Mouse (Mus musculus): ENCODE measurements around the gene Krt24. TPM values are rescaled to one million over a fixed set of nuclear protein-coding genes. Genes with fewer than 3 reads are reported as not detected.

Krt24 gene
- not detected for polyA plus RNA-seq (2012; fragmentation: generic; extraction: Trizol)

- Histone ChIP-seq H3K4me3 (no peak within 1 kb of the TSS), H3K36me3 (ENCODE audit: control insufficient read depth, insufficient read depth) (no peaks in the 10 kb centered on the region), H3K79me2 (ENCODE audit: control insufficient read depth, insufficient read depth) (no peaks in the 10 kb centered on the region), H3ac (ENCODE audit: control insufficient read depth, insufficient read length) (no peak within 1 kb of the TSS), H3K27me3 (ENCODE audit: control insufficient read depth, insufficient read depth, insufficient read length) (peaks cover 51% of the 10 kb centered on the region), H3K4me2 (ENCODE audit: low read depth) (no peak within 1 kb of the TSS)
- TF ChIP-seq POLR2AphosphoS2 (IDR thresholded peaks at IDR 0.05; ENCODE audit: insufficient read length, low read depth), result no peak
- TF ChIP-seq CEBPB (IDR thresholded peaks at IDR 0.05; ENCODE audit: insufficient read depth, poor library complexity, severe bottlenecking), result no peak
- TF ChIP-seq MAX (IDR thresholded peaks at IDR 0.05; ENCODE audit: low read depth), result no peak
- TF ChIP-seq TCF3 (IDR thresholded peaks at IDR 0.05; ENCODE audit: insufficient read length, low read depth), result no peak
- no peak for TF ChIP-seq MYOD1 (IDR thresholded peaks at IDR 0.05; ENCODE audit: control insufficient read depth in 1 of 3, insufficient read length in 2 of 3, low read depth in 2 of 3)
- TF ChIP-seq REST (IDR thresholded peaks at IDR 0.05; ENCODE audit: insufficient read depth, insufficient read length), result no peak
- no peak for TF ChIP-seq TCF12 (IDR thresholded peaks at IDR 0.05; ENCODE audit: insufficient read depth, poor library complexity, severe bottlenecking)
- TF ChIP-seq POLR2A (IDR thresholded peaks at IDR 0.05; ENCODE audit: insufficient read length, low read depth), result no peak
- TF ChIP-seq E2F4 (IDR thresholded peaks at IDR 0.05; ENCODE audit: insufficient read depth), result no peak
- no peak for TF ChIP-seq SRF (IDR thresholded peaks at IDR 0.05; ENCODE audit: control insufficient read depth, insufficient read length, low read depth)
- no peak for TF ChIP-seq USF1 (IDR thresholded peaks at IDR 0.05; ENCODE audit: low read depth)
- TF ChIP-seq MYOG (IDR thresholded peaks at IDR 0.05; ENCODE audit: control insufficient read depth in 1 of 3, insufficient read depth in 1 of 3, insufficient read length in 2 of 3, low read depth in 2 of 3), result no peak
These were observed at the start of gene Krt24 for GRCm38 (mm10) chr11:99284833-99285312. Krt24 (minus strand) TSS chr11:99285262.

- TF ChIP-seq CEBPB (IDR thresholded peaks at IDR 0.05; ENCODE audit: insufficient read depth, poor library complexity, severe bottlenecking) (no peak), MYOG (IDR thresholded peaks at IDR 0.05; ENCODE audit: control insufficient read depth in 1 of 3, insufficient read depth in 1 of 3, insufficient read length in 2 of 3, low read depth in 2 of 3) (no peak), TCF12 (IDR thresholded peaks at IDR 0.05; ENCODE audit: insufficient read depth, poor library complexity, severe bottlenecking) (no peak), MAX (IDR thresholded peaks at IDR 0.05; ENCODE audit: low read depth) (no peak), MYOD1 (IDR thresholded peaks at IDR 0.05; ENCODE audit: control insufficient read depth in 1 of 3, insufficient read length in 2 of 3, low read depth in 2 of 3) (no peak), POLR2A (IDR thresholded peaks at IDR 0.05; ENCODE audit: insufficient read length, low read depth) (no peak), POLR2AphosphoS2 (IDR thresholded peaks at IDR 0.05; ENCODE audit: insufficient read length, low read depth) (no peak), USF1 (IDR thresholded peaks at IDR 0.05; ENCODE audit: low read depth) (no peak), REST (IDR thresholded peaks at IDR 0.05; ENCODE audit: insufficient read depth, insufficient read length) (no peak), SRF (IDR thresholded peaks at IDR 0.05; ENCODE audit: control insufficient read depth, insufficient read length, low read depth) (no peak), E2F4 (IDR thresholded peaks at IDR 0.05; ENCODE audit: insufficient read depth) (no peak), TCF3 (IDR thresholded peaks at IDR 0.05; ENCODE audit: insufficient read length, low read depth) (no peak)
- H3K27me3 ChIP-seq (ENCODE audit: control insufficient read depth, insufficient read depth, insufficient read length), result peaks cover 30% of the 10 kb centered on the region
- H3K79me2 ChIP-seq (ENCODE audit: control insufficient read depth, insufficient read depth), result no peaks in the 10 kb centered on the region
- no peaks in the 10 kb centered on the region for H3K36me3 ChIP-seq (ENCODE audit: control insufficient read depth, insufficient read depth)
- no peak overlapping the region for H3ac ChIP-seq (ENCODE audit: control insufficient read depth, insufficient read length)
- no peak overlapping the region for H3K4me2 ChIP-seq (ENCODE audit: low read depth)
- H3K4me3 ChIP-seq, result no peak overlapping the region
These were observed 48.4 kb upstream of the Krt24 start for GRCm38 (mm10) chr11:99333426-99333825.

- no peak overlapping the region for H3K4me2 ChIP-seq (ENCODE audit: low read depth)
- no peaks in the 10 kb centered on the region for H3K36me3 ChIP-seq (ENCODE audit: control insufficient read depth, insufficient read depth)
- H3K79me2 ChIP-seq (ENCODE audit: control insufficient read depth, insufficient read depth), result no peaks in the 10 kb centered on the region
- no peak overlapping the region for H3ac ChIP-seq (ENCODE audit: control insufficient read depth, insufficient read length)
- TF ChIP-seq MYOG (IDR thresholded peaks at IDR 0.05; ENCODE audit: control insufficient read depth in 1 of 3, insufficient read depth in 1 of 3, insufficient read length in 2 of 3, low read depth in 2 of 3), result no peak
- no peak for TF ChIP-seq POLR2AphosphoS2 (IDR thresholded peaks at IDR 0.05; ENCODE audit: insufficient read length, low read depth)
- TF ChIP-seq USF1 (IDR thresholded peaks at IDR 0.05; ENCODE audit: low read depth), result no peak
- no peak for TF ChIP-seq TCF3 (IDR thresholded peaks at IDR 0.05; ENCODE audit: insufficient read length, low read depth)
- TF ChIP-seq MYOD1 (IDR thresholded peaks at IDR 0.05; ENCODE audit: control insufficient read depth in 1 of 3, insufficient read length in 2 of 3, low read depth in 2 of 3), result no peak
- no peak for TF ChIP-seq TCF12 (IDR thresholded peaks at IDR 0.05; ENCODE audit: insufficient read depth, poor library complexity, severe bottlenecking)
- no peak for TF ChIP-seq POLR2A (IDR thresholded peaks at IDR 0.05; ENCODE audit: insufficient read length, low read depth)
- no peak for TF ChIP-seq MAX (IDR thresholded peaks at IDR 0.05; ENCODE audit: low read depth)
- no peak for TF ChIP-seq CEBPB (IDR thresholded peaks at IDR 0.05; ENCODE audit: insufficient read depth, poor library complexity, severe bottlenecking)
- no peak for TF ChIP-seq E2F4 (IDR thresholded peaks at IDR 0.05; ENCODE audit: insufficient read depth)
- TF ChIP-seq SRF (IDR thresholded peaks at IDR 0.05; ENCODE audit: control insufficient read depth, insufficient read length, low read depth), result no peak
- no peak for TF ChIP-seq REST (IDR thresholded peaks at IDR 0.05; ENCODE audit: insufficient read depth, insufficient read length)
- no peak overlapping the region for H3K4me3 ChIP-seq
- peaks cover 41% of the 10 kb centered on the region for H3K27me3 ChIP-seq (ENCODE audit: control insufficient read depth, insufficient read depth, insufficient read length)
These were observed 44.6 kb upstream of the Krt24 start for GRCm38 (mm10) chr11:99329655-99330054.

- no peaks in the 10 kb centered on the region for H3K36me3 ChIP-seq (ENCODE audit: control insufficient read depth, insufficient read depth)
- no peaks in the 10 kb centered on the region for H3K79me2 ChIP-seq (ENCODE audit: control insufficient read depth, insufficient read depth)
- peaks cover 28% of the 10 kb centered on the region for H3K27me3 ChIP-seq (ENCODE audit: control insufficient read depth, insufficient read depth, insufficient read length)
- no peak within 1 kb of the TSS for H3K4me3 ChIP-seq
- H3ac ChIP-seq (ENCODE audit: control insufficient read depth, insufficient read length), result no peak within 1 kb of the TSS
- TF ChIP-seq POLR2A (IDR thresholded peaks at IDR 0.05; ENCODE audit: insufficient read length, low read depth) (no peak), MAX (IDR thresholded peaks at IDR 0.05; ENCODE audit: low read depth) (no peak), TCF12 (IDR thresholded peaks at IDR 0.05; ENCODE audit: insufficient read depth, poor library complexity, severe bottlenecking) (no peak), USF1 (IDR thresholded peaks at IDR 0.05; ENCODE audit: low read depth) (no peak), POLR2AphosphoS2 (IDR thresholded peaks at IDR 0.05; ENCODE audit: insufficient read length, low read depth) (no peak), CEBPB (IDR thresholded peaks at IDR 0.05; ENCODE audit: insufficient read depth, poor library complexity, severe bottlenecking) (no peak), E2F4 (IDR thresholded peaks at IDR 0.05; ENCODE audit: insufficient read depth) (no peak), SRF (IDR thresholded peaks at IDR 0.05; ENCODE audit: control insufficient read depth, insufficient read length, low read depth) (no peak), REST (IDR thresholded peaks at IDR 0.05; ENCODE audit: insufficient read depth, insufficient read length) (no peak), MYOD1 (IDR thresholded peaks at IDR 0.05; ENCODE audit: control insufficient read depth in 1 of 3, insufficient read length in 2 of 3, low read depth in 2 of 3) (no peak), MYOG (IDR thresholded peaks at IDR 0.05; ENCODE audit: control insufficient read depth in 1 of 3, insufficient read depth in 1 of 3, insufficient read length in 2 of 3, low read depth in 2 of 3) (no peak), TCF3 (IDR thresholded peaks at IDR 0.05; ENCODE audit: insufficient read length, low read depth) (no peak)
- no peak within 1 kb of the TSS for H3K4me2 ChIP-seq (ENCODE audit: low read depth)
These were observed 37.8 kb upstream of the Krt24 start, which contains the start of gene Krt25 for GRCm38 (mm10) chr11:99322851-99323250. Krt25 (minus strand) TSS chr11:99322951.
